In genomic region chr1:44591742-44592141, GRCm38 (mm10) we compare ENCODE assay signal across 11 mouse cellular contexts. TPM values are rescaled to one million over a fixed set of nuclear protein-coding genes. Genes with fewer than 3 reads are reported as not detected.
DNase-seq lines count a peak whose midpoint lies in the region; ATAC-seq and TF ChIP-seq lines count a peak whose summit lies in the region.
"Had no signal": no experiment of that assay in that cellular context is flagged by ENCODE, and none has a peak within 500 bp of the region (broad histone marks: within the 10 kb centered on the region; RNA-seq: fewer than 3 reads in every experiment).

No protein-coding gene starts in this region.

- intact Hi-C loops in heart, postnatal 25 days (cut with DNase I): no loop called here

- 29% methylated on average over 3 of the region's 3 CpGs for WGBS in lung, embryonic 15.5 days
- 48% methylated on average over 3 of the region's 3 CpGs for WGBS in lung, adult 2 months
- WGBS in limb, embryonic 14.5 days: 42% methylated on average over 3 of the region's 3 CpGs
- 35% methylated on average over 3 of the region's 3 CpGs for WGBS in stomach, embryonic 15.5 days

- H3K4me2 ChIP-seq in lung, embryonic 15.5 days: no peak overlapping the region
- no peak overlapping the region for H3K4me2 ChIP-seq in limb, embryonic 14.5 days (replicated peaks; ENCODE audit: low read depth, low read length, severe bottlenecking)
- no peak overlapping the region for H3K4me2 ChIP-seq in stomach, embryonic 15.5 days
- H3K4me2 ChIP-seq: limb, embryonic 15.5 days had no signal

- ATAC-seq in lung, embryonic 15.5 days (ENCODE audit: borderline replicate concordance, extremely low read depth, low FRiP score, low TSS enrichment): peak; percentile 97
- ATAC-seq in limb, embryonic 14.5 days (ENCODE audit: low FRiP score, low read depth): peak; percentile 84
- ATAC-seq in stomach, embryonic 15.5 days (ENCODE audit: insufficient read depth, low FRiP score, low read depth): peak; percentile 31; the same call in 1 of the 2 replicates
- no peak for ATAC-seq in erythroblast, adult 5-6 weeks (replicated peaks; ENCODE audit: low FRiP score, poor library complexity, severe bottlenecking)

- no peaks in the 10 kb centered on the region for H3K9me3 ChIP-seq in lung, embryonic 15.5 days
- H3K9me3 ChIP-seq in limb, embryonic 14.5 days (ENCODE audit: control insufficient read depth, low read length): no peaks in the 10 kb centered on the region
- H3K9me3 ChIP-seq in stomach, embryonic 15.5 days: no peaks in the 10 kb centered on the region
- H3K9me3 ChIP-seq: limb, embryonic 15.5 days had no signal

- no peak for TF ChIP-seq CTCF in lung, adult 2 months (IDR thresholded peaks at IDR 0.05; ENCODE audit: insufficient read depth, low read length)

- no peak for TF ChIP-seq POLR2A in lung, adult 2 months (IDR thresholded peaks at IDR 0.05; ENCODE audit: borderline replicate concordance, extremely low read depth, low read depth, low read length)
- no peak for TF ChIP-seq POLR2A in limb, embryonic 14.5 days (IDR thresholded peaks at IDR 0.05; ENCODE audit: borderline replicate concordance, extremely low read depth, insufficient read depth, insufficient read length)

- H3K4me1 ChIP-seq in lung, embryonic 15.5 days: peaks cover 15% of the 10 kb centered on the region
- no peaks in the 10 kb centered on the region; the same call in 1 of the 2 replicates for H3K4me1 ChIP-seq in lung, adult 2 months (ENCODE audit: control insufficient read depth, insufficient read depth, low read length)
- peaks cover 12% of the 10 kb centered on the region; the same call in 1 of the 2 replicates for H3K4me1 ChIP-seq in limb, embryonic 14.5 days (ENCODE audit: control insufficient read depth, insufficient read depth, low read length)
- no peaks in the 10 kb centered on the region for H3K4me1 ChIP-seq in stomach, embryonic 15.5 days
- H3K4me1 ChIP-seq: limb, embryonic 15.5 days had no signal

- no peak overlapping the region for H3K9ac ChIP-seq in lung, embryonic 15.5 days
- no peak overlapping the region for H3K9ac ChIP-seq in limb, embryonic 14.5 days (ENCODE audit: low read depth, low read length, severe bottlenecking)
- H3K9ac ChIP-seq in stomach, embryonic 15.5 days: no peak overlapping the region
- H3K9ac ChIP-seq: limb, embryonic 15.5 days had no signal

- H3K27me3 ChIP-seq in lung, embryonic 15.5 days: no peaks in the 10 kb centered on the region
- H3K27me3 ChIP-seq in limb, embryonic 14.5 days (ENCODE audit: control insufficient read depth, insufficient read depth, low read length): no peaks in the 10 kb centered on the region
- no peaks in the 10 kb centered on the region for H3K27me3 ChIP-seq in stomach, embryonic 15.5 days (replicated peaks)
- H3K27me3 ChIP-seq: limb, embryonic 15.5 days had no signal

- no peaks in the 10 kb centered on the region for H3K36me3 ChIP-seq in lung, embryonic 15.5 days
- H3K36me3 ChIP-seq in limb, embryonic 14.5 days (ENCODE audit: control insufficient read depth, insufficient read depth, low read length): no peaks in the 10 kb centered on the region
- H3K36me3 ChIP-seq in stomach, embryonic 15.5 days: no peaks in the 10 kb centered on the region
- H3K36me3 ChIP-seq: limb, embryonic 15.5 days had no signal

- peak; percentile 91 for DNase-seq in heart, adult 11 months
- no peak for DNase-seq in heart, postnatal 25 days (ENCODE audit: low spot score)
- no peak for DNase-seq in lung, adult 2 months
- DNase-seq in limb, embryonic 14.5 days (ENCODE audit: low spot score): peak; percentile 48
- DNase-seq in urinary bladder, postnatal 4 days (ENCODE audit: low spot score in 2 of 2): no peak
- DNase-seq: cerebellum, adult 18-20 months; kidney, adult 9 months had no signal

- H3K27ac ChIP-seq in lung, embryonic 15.5 days: peak overlapping the region; percentile 76
- H3K27ac ChIP-seq in limb, embryonic 14.5 days (replicated peaks; ENCODE audit: low read depth, low read length): 0 out of 2 replicates have a peak overlapping the region, but pooled peaks have one; percentile 28
- no peak overlapping the region for H3K27ac ChIP-seq in stomach, embryonic 15.5 days
- H3K27ac ChIP-seq: limb, embryonic 15.5 days had no signal

- no peak overlapping the region for H3K4me3 ChIP-seq in lung, embryonic 15.5 days
- H3K4me3 ChIP-seq in lung, adult 2 months (replicated peaks; ENCODE audit: extremely low read depth, low read depth, low read length): no peak overlapping the region
- no peak overlapping the region for H3K4me3 ChIP-seq in limb, embryonic 14.5 days (replicated peaks; ENCODE audit: low read length)
- H3K4me3 ChIP-seq in stomach, embryonic 15.5 days (replicated peaks): no peak overlapping the region
- H3K4me3 ChIP-seq: limb, embryonic 15.5 days had no signal

RNA-seq across cellular contexts. Expression of gene Gulp1, which starts 40.4 kb away (rescaled TPM):
- 1 to 10 TPM; 4.3 to 8.9 TPM for total RNA-seq in heart, postnatal 25 days (2021)
- 29.9 and 31.4 TPM in 2 replicates for polyA plus RNA-seq in lung, embryonic 15.5 days (2015; fragmentation: Nextera tagmentation; extraction: Ambion mirVana)
- polyA plus RNA-seq in lung, adult 2 months (2012; rRNA removed): 6.2 and 6.6 TPM in 2 replicates
- polyA plus RNA-seq in limb, embryonic 14.5 days (2012; rRNA removed): 35.8 and 40.1 TPM in 2 replicates
- 41.9 and 47.3 TPM in 2 replicates for polyA plus RNA-seq in limb, embryonic 14.5 days (2014; fragmentation: Nextera tagmentation; extraction: Ambion mirVana)
- 18.8 and 19.0 TPM in 2 replicates for polyA plus RNA-seq in stomach, embryonic 15.5 days (2015; fragmentation: Nextera tagmentation; extraction: Ambion mirVana)
- total RNA-seq in erythroblast, adult 5-6 weeks (2015; ENCODE audit: low replicate concordance): not detected in 2 replicates
- 0.34 TPM in 1 of 2 replicates, not detected in the other for total RNA-seq in erythroblast, adult 5-6 weeks (2017; ENCODE audit: low replicate concordance)

Comparison
In these comparisons a context has a peak if more than half of its experiments do, and no peak if none do; other contexts are left out.
1. DNase-seq: peak in heart, adult 11 months (single experiment) and limb, embryonic 14.5 days (single experiment); none in heart, postnatal 25 days (single experiment), lung, adult 2 months (single experiment) and urinary bladder, postnatal 4 days (0 of 2).